Comparison of ENCODE assay signal across 22 mouse cellular contexts in genomic region chr15:5157386-5157785, GRCm38 (mm10).
"Had no signal": no experiment of that assay in that cellular context is flagged by ENCODE, and none has a peak within 500 bp of the region (broad histone marks: within the 10 kb centered on the region; RNA-seq: fewer than 3 reads in every experiment).

No protein-coding gene starts in this region.

- H3K9ac ChIP-seq: limb, embryonic 12.5 days; limb, embryonic 15.5 days; liver, embryonic 14.5 days; lung, embryonic 15.5 days; neural tube, embryonic 12.5 days; neural tube, embryonic 15.5 days had no signal

- H3K4me1 ChIP-seq: limb, embryonic 15.5 days had no signal

- H3K4me3 ChIP-seq: limb, embryonic 12.5 days; limb, embryonic 15.5 days; lung, embryonic 15.5 days; neural tube, embryonic 12.5 days; neural tube, embryonic 15.5 days had no signal

- DNase-seq: kidney, adult 18-20 months; kidney, adult 9 months; kidney, postnatal 14 days; kidney, postnatal 4 days; left cerebral cortex, postnatal 4 days; lung, adult 18-20 months; lung, postnatal 10 days; lung, postnatal 4 days; midbrain, embryonic 14.5 days; right cerebral cortex, adult 18-20 months; right cerebral cortex, postnatal 14 days; right cerebral cortex, postnatal 4 days; thymus, adult 2 months; thymus, postnatal 14 days; thymus, postnatal 4 days had no signal

- H3K27ac ChIP-seq: limb, embryonic 12.5 days; limb, embryonic 15.5 days; liver, embryonic 14.5 days; lung, embryonic 15.5 days; neural tube, embryonic 12.5 days; neural tube, embryonic 15.5 days; stomach, postnatal 0 days had no signal

- H3K4me2 ChIP-seq: limb, embryonic 12.5 days; limb, embryonic 15.5 days; lung, embryonic 15.5 days; neural tube, embryonic 12.5 days; neural tube, embryonic 15.5 days had no signal

- H3K27me3 ChIP-seq: limb, embryonic 12.5 days; limb, embryonic 15.5 days; lung, embryonic 15.5 days; neural tube, embryonic 12.5 days; neural tube, embryonic 15.5 days had no signal

- H3K9me3 ChIP-seq: limb, embryonic 12.5 days; limb, embryonic 15.5 days; lung, embryonic 15.5 days; neural tube, embryonic 12.5 days; neural tube, embryonic 15.5 days had no signal
